Comparison of ENCODE assay signal across 29 mouse cellular contexts in the genomic region with DNA sequence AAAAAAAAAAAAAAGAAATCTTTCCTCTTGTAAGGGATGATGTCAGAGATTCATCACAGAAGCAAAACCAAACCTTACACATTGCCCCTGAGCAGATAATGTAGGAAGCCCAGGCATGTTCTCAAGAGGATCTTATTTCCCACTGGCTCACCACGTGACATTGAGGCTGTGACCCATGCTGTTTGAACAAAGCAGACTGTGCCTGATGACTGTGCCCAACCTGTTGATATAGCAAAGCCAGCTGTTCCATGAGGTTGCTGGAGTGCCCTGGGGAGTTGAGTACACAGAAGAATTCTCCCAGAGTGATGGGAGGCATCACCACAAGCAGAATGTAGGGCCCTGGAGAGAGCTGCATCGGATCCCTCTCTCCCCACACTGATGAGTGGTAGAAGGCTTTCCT. TPM values are rescaled to one million over a fixed set of nuclear protein-coding genes. Genes with fewer than 3 reads are reported as not detected.
"Had no signal": no experiment of that assay in that cellular context is flagged by ENCODE, and none has a peak within 500 bp of the region (broad histone marks: within the 10 kb centered on the region; RNA-seq: fewer than 3 reads in every experiment).

No protein-coding gene starts in this region.

- H3K36me3 ChIP-seq: limb, embryonic 10.5 days; limb, embryonic 13.5 days; liver, embryonic 12.5 days; liver, embryonic 15.5 days; midbrain, embryonic 12.5 days; midbrain, embryonic 15.5 days; neural tube, embryonic 12.5 days; neural tube, embryonic 15.5 days; stomach, embryonic 15.5 days had no signal

- H3K27ac ChIP-seq: kidney, postnatal 0 days; layer of hippocampus, adult 2 months; limb, embryonic 10.5 days; limb, embryonic 13.5 days; liver, embryonic 12.5 days; liver, embryonic 15.5 days; midbrain, embryonic 12.5 days; midbrain, embryonic 15.5 days; neural tube, embryonic 12.5 days; neural tube, embryonic 15.5 days; stomach, embryonic 15.5 days had no signal

- H3K27me3 ChIP-seq: limb, embryonic 13.5 days; midbrain, embryonic 12.5 days; midbrain, embryonic 15.5 days; neural tube, embryonic 12.5 days; neural tube, embryonic 15.5 days; stomach, embryonic 15.5 days had no signal

- H3K4me2 ChIP-seq: limb, embryonic 13.5 days; liver, embryonic 12.5 days; liver, embryonic 15.5 days; midbrain, embryonic 12.5 days; midbrain, embryonic 15.5 days; neural tube, embryonic 12.5 days; neural tube, embryonic 15.5 days; stomach, embryonic 15.5 days had no signal

- DNase-seq: kidney, adult 11 months; kidney, adult 8-10 months; kidney, postnatal 25 days; layer of hippocampus, adult 9-11 months; liver; lung, adult 2 months; lung, postnatal 14 days; lung, postnatal 4 days; retina, postnatal 1 day; right cerebral cortex, postnatal 25 days; spleen, adult 18-20 months; thymus, adult 18-20 months; thymus, postnatal 36 days had no signal

- H3K4me1 ChIP-seq: limb, embryonic 13.5 days; midbrain, embryonic 12.5 days; midbrain, embryonic 15.5 days; neural tube, embryonic 12.5 days; neural tube, embryonic 15.5 days; stomach, embryonic 15.5 days had no signal

- H3K9me3 ChIP-seq: limb, embryonic 10.5 days; limb, embryonic 13.5 days; liver, embryonic 15.5 days; midbrain, embryonic 15.5 days; neural tube, embryonic 12.5 days; neural tube, embryonic 15.5 days; stomach, embryonic 15.5 days had no signal

- ATAC-seq: liver, embryonic 12.5 days; midbrain, embryonic 15.5 days had no signal

- H3K4me3 ChIP-seq: layer of hippocampus, adult 2 months; limb, embryonic 10.5 days; limb, embryonic 13.5 days; liver, embryonic 12.5 days; liver, embryonic 15.5 days; midbrain, embryonic 12.5 days; midbrain, embryonic 15.5 days; neural tube, embryonic 12.5 days; neural tube, embryonic 15.5 days; stomach, embryonic 15.5 days had no signal

- H3K9ac ChIP-seq: limb, embryonic 13.5 days; liver, embryonic 12.5 days; liver, embryonic 15.5 days; midbrain, embryonic 12.5 days; midbrain, embryonic 15.5 days; neural tube, embryonic 12.5 days; neural tube, embryonic 15.5 days; stomach, embryonic 15.5 days had no signal

RNA-seq across cellular contexts. Expression of gene A930018P22Rik, which starts 13.4 kb away (rescaled TPM):
- total RNA-seq: layer of hippocampus, adult 2 months; left cerebral cortex, adult 18-20 months; left cerebral cortex, postnatal 25 days; megakaryocyte progenitor cell, adult 5-6 weeks had no signal
- polyA plus RNA-seq: large intestine, adult 2 months; limb, embryonic 10.5 days; limb, embryonic 13.5 days; lung, embryonic 16.5 days; midbrain, embryonic 12.5 days; midbrain, embryonic 15.5 days; neural tube, embryonic 15.5 days had no signal
